Mouse (Mus musculus) megakaryocyte, embryonic 14.5 days (primary cell): Measurements from ENCODE around the gene Lbh.

Experiments used
- FLI1 ChIP-seq: IDR thresholded peaks from 2 replicates; pipeline ENCODE4 v1.6.1; 2012; ENCODE audit warnings: low read length, inconsistent platforms, mixed read lengths
- GATA1 ChIP-seq: IDR thresholded peaks from 3 replicates; pipeline ENCODE4 v1.6.1; 2012; ENCODE audit warnings: mixed read lengths, low read length, inconsistent platforms, borderline replicate concordance

DNA sequence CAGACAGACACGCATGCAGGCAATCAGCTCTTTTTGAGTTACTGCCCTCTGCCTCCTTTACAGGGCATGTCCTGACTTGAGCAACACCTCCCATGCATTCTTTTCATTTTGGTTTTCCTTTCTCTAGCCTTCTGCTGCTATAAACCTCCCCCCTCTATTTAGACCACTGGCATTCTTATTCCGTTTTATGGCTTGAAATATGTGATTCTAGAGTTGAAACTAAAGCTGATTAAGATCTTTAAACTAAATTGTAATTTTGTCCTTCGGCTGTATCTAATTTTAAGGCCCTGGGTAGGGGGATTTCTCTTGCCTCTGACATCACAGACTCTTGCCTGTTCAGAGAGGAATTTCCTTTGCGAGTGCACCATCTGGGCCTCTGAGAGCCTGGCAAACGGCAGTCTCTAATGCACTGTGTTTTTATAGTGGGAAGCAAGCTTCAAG lies 48.0 kb downstream of the Lbh start:
- TF ChIP-seq GATA1 (no peak), FLI1 (no peak)
